Comparison of ENCODE assay signal across 18 mouse cellular contexts in the genomic region with DNA sequence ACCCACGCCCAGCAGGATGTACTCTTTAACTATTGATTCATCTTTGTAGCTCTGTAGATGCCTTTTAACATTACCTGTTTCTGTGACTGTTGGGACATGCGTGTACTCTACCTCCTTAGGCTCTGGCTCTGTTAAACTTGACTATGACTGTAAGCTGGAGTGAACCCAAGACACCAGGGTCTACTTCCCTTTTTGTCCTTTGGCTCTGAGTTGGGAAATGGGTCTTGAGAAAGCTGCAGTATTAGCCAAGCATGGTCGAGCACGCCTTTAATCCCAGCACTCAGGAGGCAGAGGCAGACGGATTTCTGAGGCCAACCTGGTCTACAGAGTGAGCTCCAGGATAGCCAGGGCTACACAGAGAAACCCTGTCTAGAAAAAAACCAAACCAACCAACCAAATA. TPM values are rescaled to one million over a fixed set of nuclear protein-coding genes. Genes with fewer than 3 reads are reported as not detected.
DNase-seq lines count a peak whose midpoint lies in the region; ATAC-seq and TF ChIP-seq lines count a peak whose summit lies in the region.
"Had no signal": no experiment of that assay in that cellular context is flagged by ENCODE, and none has a peak within 500 bp of the region (broad histone marks: within the 10 kb centered on the region; RNA-seq: fewer than 3 reads in every experiment).

No protein-coding gene starts in this region.

- TF ChIP-seq CTCF in MEL (IDR thresholded peaks at IDR 0.05 in 2 of 3, conservative IDR thresholded peaks at IDR 0.05 in 1 of 3; ENCODE audit: control insufficient read depth in 1 of 3, insufficient read depth in 1 of 3, low read depth in 2 of 3, low read length in 3 of 3, poor library complexity in 1 of 3, severe bottlenecking in 1 of 3): no peak
- TF ChIP-seq CTCF in liver, postnatal 0 days (IDR thresholded peaks at IDR 0.05; ENCODE audit: low read depth): no peak
- TF ChIP-seq CTCF in heart, adult 2 months (IDR thresholded peaks at IDR 0.05): no peak

- no peak for TF ChIP-seq POLR2A in MEL (IDR thresholded peaks at IDR 0.05; ENCODE audit: control insufficient read depth in 1 of 2, insufficient read depth in 1 of 2, low read depth in 1 of 2, low read length in 2 of 2, poor library complexity in 1 of 2)
- no peak for TF ChIP-seq POLR2A in heart, adult 2 months (IDR thresholded peaks at IDR 0.05; ENCODE audit: insufficient read depth, low read depth, low read length)

- intact Hi-C loops in heart, adult 2 months (cut with DNase I): no loop called here

- no peak for ATAC-seq in kidney, embryonic 15.5 days (replicated peaks; ENCODE audit: low FRiP score)
- no peak for ATAC-seq in embryonic facial prominence, embryonic 15.5 days (ENCODE audit: insufficient number of reproducible peaks, low FRiP score, low TSS enrichment, low read depth)
- ATAC-seq in liver, postnatal 0 days: no peak
- ATAC-seq: intestine, embryonic 15.5 days; Patski had no signal

- peak overlapping the region; percentile 89; the same call in 1 of the 2 replicates for H3K27ac ChIP-seq in kidney, embryonic 15.5 days
- H3K27ac ChIP-seq in MEL (ENCODE audit: control insufficient read depth, low read depth, low read length): peak overlapping the region; percentile 91
- peak overlapping the region; percentile 94; the same call in 1 of the 2 replicates for H3K27ac ChIP-seq in embryonic facial prominence, embryonic 15.5 days (replicated peaks)
- peak overlapping the region; percentile 95 for H3K27ac ChIP-seq in liver, postnatal 0 days (ENCODE audit: low read depth)
- H3K27ac ChIP-seq in heart, adult 2 months: no peak overlapping the region

- no peaks in the 10 kb centered on the region for H3K9me3 ChIP-seq in kidney, embryonic 15.5 days (replicated peaks)
- H3K9me3 ChIP-seq in MEL (replicated peaks; ENCODE audit: insufficient read depth, low read length): no peaks in the 10 kb centered on the region
- no peaks in the 10 kb centered on the region for H3K9me3 ChIP-seq in embryonic facial prominence, embryonic 15.5 days (replicated peaks)
- H3K9me3 ChIP-seq in liver, postnatal 0 days (ENCODE audit: low read length): no peaks in the 10 kb centered on the region
- H3K9me3 ChIP-seq: intestine, embryonic 15.5 days; limb, embryonic 13.5 days; megakaryocyte, embryonic 14.5 days had no signal

- no peak overlapping the region for H3K9ac ChIP-seq in kidney, embryonic 15.5 days
- no peak overlapping the region for H3K9ac ChIP-seq in MEL (ENCODE audit: control insufficient read depth, low read depth, low read length, poor library complexity, severe bottlenecking)
- H3K9ac ChIP-seq in embryonic facial prominence, embryonic 15.5 days: no peak overlapping the region
- no peak overlapping the region for H3K9ac ChIP-seq in liver, postnatal 0 days (replicated peaks)
- no peak overlapping the region for H3K9ac ChIP-seq in heart, adult 2 months (ENCODE audit: low read depth, low read length)
- H3K9ac ChIP-seq: intestine, embryonic 15.5 days; limb, embryonic 13.5 days had no signal

- peaks cover 45% of the 10 kb centered on the region for H3K79me2 ChIP-seq in MEL (ENCODE audit: control insufficient read depth, insufficient read depth, low read length, poor library complexity)
- H3K79me2 ChIP-seq in heart, adult 2 months (replicated peaks; ENCODE audit: control insufficient read depth, insufficient read depth, low read length): 0 out of 2 replicates have a peak, but pooled peaks cover 1% of the 10 kb centered on the region

- H3K4me2 ChIP-seq in kidney, embryonic 15.5 days: no peak overlapping the region
- no peak overlapping the region for H3K4me2 ChIP-seq in embryonic facial prominence, embryonic 15.5 days (replicated peaks)
- peak overlapping the region; percentile 100; the same call in 1 of the 2 replicates for H3K4me2 ChIP-seq in liver, postnatal 0 days (ENCODE audit: low read depth, low read length)
- H3K4me2 ChIP-seq: intestine, embryonic 15.5 days had no signal

- 86% methylated on average over 5 of the region's 5 CpGs for WGBS in kidney, embryonic 15.5 days
- WGBS in embryonic facial prominence, embryonic 15.5 days: 82% methylated on average over 5 of the region's 5 CpGs
- WGBS in liver, postnatal 0 days (ENCODE audit: insufficient replicate concordance): 55% methylated on average over 5 of the region's 5 CpGs
- 80% methylated on average over 5 of the region's 5 CpGs for WGBS in heart, adult 2 months

- TF ChIP-seq RAD21 in MEL (IDR thresholded peaks at IDR 0.05; ENCODE audit: low read depth, low read length): no peak

- no peak for DNase-seq in kidney, adult 18-20 months
- DNase-seq in MEL (ENCODE audit: low read depth, low spot score): peak; percentile 91
- peak; percentile 44 for DNase-seq in liver, postnatal 0 days
- no peak for DNase-seq in right cerebral cortex, postnatal 14 days
- DNase-seq in heart, adult 2 months: no peak
- DNase-seq in thymus, adult 18-20 months: no peak
- DNase-seq: embryo, embryonic 11 days; right cerebral cortex, postnatal 4 days; thymus, postnatal 25 days had no signal

- H3K27me3 ChIP-seq in kidney, embryonic 15.5 days: no peaks in the 10 kb centered on the region
- no peaks in the 10 kb centered on the region for H3K27me3 ChIP-seq in MEL (ENCODE audit: control insufficient read depth in 1 of 2, insufficient read depth in 2 of 2, low read length in 2 of 2)
- no peaks in the 10 kb centered on the region for H3K27me3 ChIP-seq in embryonic facial prominence, embryonic 15.5 days
- no peaks in the 10 kb centered on the region for H3K27me3 ChIP-seq in liver, postnatal 0 days (ENCODE audit: insufficient read depth, low read length)
- H3K27me3 ChIP-seq in heart, adult 2 months (ENCODE audit: control insufficient read depth, insufficient read depth, low read length): no peaks in the 10 kb centered on the region
- H3K27me3 ChIP-seq: intestine, embryonic 15.5 days; limb, embryonic 13.5 days; megakaryocyte, embryonic 14.5 days; Patski had no signal

- H3K36me3 ChIP-seq in kidney, embryonic 15.5 days: peaks cover 18% of the 10 kb centered on the region
- H3K36me3 ChIP-seq in MEL (ENCODE audit: control insufficient read depth in 1 of 2, insufficient read depth in 2 of 2, low read length in 2 of 2): peaks cover 0 to 31% of the 10 kb centered on the region in 2 experiments; a peak in 2 of 4 replicates
- H3K36me3 ChIP-seq in embryonic facial prominence, embryonic 15.5 days: peaks cover 14% of the 10 kb centered on the region
- H3K36me3 ChIP-seq in liver, postnatal 0 days (replicated peaks; ENCODE audit: insufficient read depth, low read length): no peaks in the 10 kb centered on the region
- peaks cover 7% of the 10 kb centered on the region for H3K36me3 ChIP-seq in heart, adult 2 months (ENCODE audit: control insufficient read depth, insufficient read depth, low read length)
- H3K36me3 ChIP-seq: intestine, embryonic 15.5 days had no signal

- peaks cover 68% of the 10 kb centered on the region for H3K4me1 ChIP-seq in kidney, embryonic 15.5 days
- peaks cover 6 to 33% of the 10 kb centered on the region in 2 experiments for H3K4me1 ChIP-seq in MEL (ENCODE audit: control insufficient read depth in 1 of 2, insufficient read depth in 2 of 2, low read length in 2 of 2)
- peaks cover 61% of the 10 kb centered on the region for H3K4me1 ChIP-seq in embryonic facial prominence, embryonic 15.5 days
- H3K4me1 ChIP-seq in liver, postnatal 0 days (ENCODE audit: insufficient read depth): peaks cover 56% of the 10 kb centered on the region
- H3K4me1 ChIP-seq in heart, adult 2 months (ENCODE audit: control insufficient read depth, insufficient read depth, low read length): peaks cover 11% of the 10 kb centered on the region

- no peak overlapping the region for H3K4me3 ChIP-seq in kidney, embryonic 15.5 days (replicated peaks)
- no peak overlapping the region for H3K4me3 ChIP-seq in MEL (ENCODE audit: control insufficient read depth in 1 of 2, insufficient read depth in 1 of 2, low read depth in 2 of 2, low read length in 2 of 2)
- no peak overlapping the region for H3K4me3 ChIP-seq in embryonic facial prominence, embryonic 15.5 days (replicated peaks)
- no peak overlapping the region for H3K4me3 ChIP-seq in liver, postnatal 0 days (ENCODE audit: low read depth, low read length)
- H3K4me3 ChIP-seq in heart, adult 2 months: no peak overlapping the region
- H3K4me3 ChIP-seq: intestine, embryonic 15.5 days had no signal

- 0 out of 4 replicates have a peak, but pooled peaks of 1 of the 2 experiments have one; percentile 14 for TF ChIP-seq EP300 in MEL (IDR thresholded peaks at IDR 0.05; ENCODE audit: low read depth in 1 of 2, low read length in 2 of 2)
- no peak for TF ChIP-seq EP300 in liver, postnatal 0 days (IDR thresholded peaks at IDR 0.05; ENCODE audit: low read depth)
- TF ChIP-seq EP300 in heart, adult 2 months (IDR thresholded peaks at IDR 0.05; ENCODE audit: insufficient read depth, low read depth, low read length): no peak

RNA-seq across cellular contexts. Expression of a gene that starts 1.9 kb away (rescaled TPM):
- polyA plus RNA-seq in kidney, embryonic 15.5 days (2015; fragmentation: Nextera tagmentation; extraction: Ambion mirVana): 283 and 294 TPM in 2 replicates
- total RNA-seq in MEL (2012; rRNA removed): 167 and 198 TPM in 2 replicates
- polyA plus RNA-seq in MEL (2012; ENCODE audit: insufficient read depth in 1 of 2, insufficient read length in 2 of 2, low read depth in 1 of 2, low replicate concordance in 2 of 2, missing spikeins in 1 of 2): 10 to 100 TPM in 1 of 2 experiments, not detected in 1; 28.0 TPM
- 150 and 188 TPM in 2 replicates for polyA plus RNA-seq in embryonic facial prominence, embryonic 15.5 days (2015; fragmentation: Nextera tagmentation; extraction: Ambion mirVana)
- 67.6 and 71.9 TPM in 2 replicates for polyA plus RNA-seq in liver, postnatal 0 days (2015; fragmentation: Nextera tagmentation; extraction: Ambion mirVana)
- 10 to 100 TPM; 35.5 to 39.8 TPM for total RNA-seq in heart, adult 2 months (2021)
- polyA plus RNA-seq in heart, adult 2 months (2012; rRNA removed): 56.1 and 67.7 TPM in 2 replicates

RNA-seq across cellular contexts. Expression of a gene that starts 3.6 kb away (rescaled TPM):
- polyA plus RNA-seq in kidney, embryonic 15.5 days (2015; fragmentation: Nextera tagmentation; extraction: Ambion mirVana): 66.9 and 67.5 TPM in 2 replicates
- 41.9 and 48.8 TPM in 2 replicates for total RNA-seq in MEL (2012; rRNA removed)
- 10 to 100 TPM in 1 of 2 experiments, not detected in 1; 51.4 TPM for polyA plus RNA-seq in MEL (2012; ENCODE audit: insufficient read depth in 1 of 2, insufficient read length in 2 of 2, low read depth in 1 of 2, low replicate concordance in 2 of 2, missing spikeins in 1 of 2)
- polyA plus RNA-seq in embryonic facial prominence, embryonic 15.5 days (2015; fragmentation: Nextera tagmentation; extraction: Ambion mirVana): 73.2 and 75.8 TPM in 2 replicates
- polyA plus RNA-seq in liver, postnatal 0 days (2015; fragmentation: Nextera tagmentation; extraction: Ambion mirVana): 19.6 and 21.5 TPM in 2 replicates
- 10 to 100 TPM; 26.8 to 30.1 TPM for total RNA-seq in heart, adult 2 months (2021)
- 33.0 and 42.2 TPM in 2 replicates for polyA plus RNA-seq in heart, adult 2 months (2012; rRNA removed)

RNA-seq across cellular contexts. Expression of a gene that starts 5.4 kb away (rescaled TPM):
- 42.0 and 47.0 TPM in 2 replicates for polyA plus RNA-seq in kidney, embryonic 15.5 days (2015; fragmentation: Nextera tagmentation; extraction: Ambion mirVana)
- 14.2 and 15.7 TPM in 2 replicates for total RNA-seq in MEL (2012; rRNA removed)
- polyA plus RNA-seq in MEL (2012; ENCODE audit: insufficient read depth in 1 of 2, insufficient read length in 2 of 2, low read depth in 1 of 2, low replicate concordance in 2 of 2, missing spikeins in 1 of 2): 10 to 100 TPM in 1 of 2 experiments, not detected in 1; 26.5 TPM
- polyA plus RNA-seq in embryonic facial prominence, embryonic 15.5 days (2015; fragmentation: Nextera tagmentation; extraction: Ambion mirVana): 44.9 and 46.9 TPM in 2 replicates
- polyA plus RNA-seq in liver, postnatal 0 days (2015; fragmentation: Nextera tagmentation; extraction: Ambion mirVana): 8.9 and 9.0 TPM in 2 replicates
- total RNA-seq in heart, adult 2 months (2021): 1 to 10 TPM; 2.3 to 2.7 TPM
- polyA plus RNA-seq in heart, adult 2 months (2012; rRNA removed): 6.0 and 6.4 TPM in 2 replicates

RNA-seq across cellular contexts. Expression of a gene that starts 22.2 kb away (rescaled TPM):
- polyA plus RNA-seq in kidney, embryonic 15.5 days (2015; fragmentation: Nextera tagmentation; extraction: Ambion mirVana): 47.1 and 51.9 TPM in 2 replicates
- total RNA-seq in MEL (2012; rRNA removed): 44.5 and 46.1 TPM in 2 replicates
- 10 to 100 TPM in 1 of 2 experiments, not detected in 1; 72.1 TPM for polyA plus RNA-seq in MEL (2012; ENCODE audit: insufficient read depth in 1 of 2, insufficient read length in 2 of 2, low read depth in 1 of 2, low replicate concordance in 2 of 2, missing spikeins in 1 of 2)
- 48.9 and 56.3 TPM in 2 replicates for polyA plus RNA-seq in embryonic facial prominence, embryonic 15.5 days (2015; fragmentation: Nextera tagmentation; extraction: Ambion mirVana)
- polyA plus RNA-seq in liver, postnatal 0 days (2015; fragmentation: Nextera tagmentation; extraction: Ambion mirVana): 5.8 and 7.2 TPM in 2 replicates
- total RNA-seq in heart, adult 2 months (2021): 10 to 100 TPM; 23.2 to 25.4 TPM
- 42.4 and 47.6 TPM in 2 replicates for polyA plus RNA-seq in heart, adult 2 months (2012; rRNA removed)

RNA-seq across cellular contexts. Expression of a gene that starts 31.0 kb away (rescaled TPM):
- polyA plus RNA-seq in kidney, embryonic 15.5 days (2015; fragmentation: Nextera tagmentation; extraction: Ambion mirVana): 0.13 and 0.14 TPM in 2 replicates
- total RNA-seq in MEL (2012; rRNA removed): not detected in 2 replicates
- under 1 TPM in 1 of 2 experiments, not detected in 1; 0.10 TPM for polyA plus RNA-seq in MEL (2012; ENCODE audit: insufficient read depth in 1 of 2, insufficient read length in 2 of 2, low read depth in 1 of 2, low replicate concordance in 2 of 2, missing spikeins in 1 of 2)
- polyA plus RNA-seq in embryonic facial prominence, embryonic 15.5 days (2015; fragmentation: Nextera tagmentation; extraction: Ambion mirVana): 3.5 and 7.2 TPM in 2 replicates
- not detected in 2 replicates for polyA plus RNA-seq in liver, postnatal 0 days (2015; fragmentation: Nextera tagmentation; extraction: Ambion mirVana)
- not detected for total RNA-seq in heart, adult 2 months (2021)
- polyA plus RNA-seq in heart, adult 2 months (2012; rRNA removed): 0.20 TPM in 1 of 2 replicates, not detected in the other
- total RNA-seq: heart, adult 8-10 months; heart, postnatal 25 days had no signal
- polyA plus RNA-seq: intestine, embryonic 15.5 days; large intestine, adult 2 months had no signal

Comparison
In these comparisons a context has a peak if more than half of its experiments do, and no peak if none do; other contexts are left out.
1. DNase-seq: peak in MEL (single experiment) and liver, postnatal 0 days (single experiment); none in kidney, adult 18-20 months (single experiment), right cerebral cortex, postnatal 14 days (single experiment), heart, adult 2 months (0 of 2) and thymus, adult 18-20 months (0 of 2).